In genomic region chr12:7816616-7817015, GRCm38 (mm10) we compare ENCODE assay signal across 10 mouse cellular contexts.
DNase-seq lines count a peak whose midpoint lies in the region; ATAC-seq and TF ChIP-seq lines count a peak whose summit lies in the region.
"Had no signal": no experiment of that assay in that cellular context is flagged by ENCODE, and none has a peak within 500 bp of the region (broad histone marks: within the 10 kb centered on the region; RNA-seq: fewer than 3 reads in every experiment).

No protein-coding gene starts in this region.

- H3K9me3 ChIP-seq in liver, postnatal 0 days (ENCODE audit: low read length): no peaks in the 10 kb centered on the region
- H3K9me3 ChIP-seq: embryonic facial prominence, embryonic 13.5 days had no signal

- intact Hi-C loops in left cerebral cortex, postnatal 36 days (cut with DNase I): no loop called here

- no peak overlapping the region for H3K9ac ChIP-seq in liver, postnatal 0 days (replicated peaks)
- H3K9ac ChIP-seq: embryonic facial prominence, embryonic 13.5 days had no signal

- H3K27me3 ChIP-seq in liver, postnatal 0 days (ENCODE audit: insufficient read depth, low read length): no peaks in the 10 kb centered on the region
- H3K27me3 ChIP-seq: embryonic facial prominence, embryonic 13.5 days had no signal

- H3K4me1 ChIP-seq in liver, postnatal 0 days (ENCODE audit: insufficient read depth): no peaks in the 10 kb centered on the region
- H3K4me1 ChIP-seq: embryonic facial prominence, embryonic 13.5 days had no signal

- no peak for TF ChIP-seq CTCF in liver, postnatal 0 days (IDR thresholded peaks at IDR 0.05; ENCODE audit: low read depth)

- WGBS in liver, postnatal 0 days (ENCODE audit: insufficient replicate concordance): 64% methylated on average over 5 of the region's 5 CpGs

- DNase-seq in ovary, postnatal 14 days (ENCODE audit: low spot score): peak; percentile 13
- DNase-seq in ovary, postnatal 10 days (ENCODE audit: low spot score): no peak
- DNase-seq in kidney, adult 8-10 months: peak; percentile 66 to 73
- peak; percentile 6 to 46 for DNase-seq in left cerebral cortex, postnatal 36 days (ENCODE audit: low spot score in 2 of 2)
- peak; percentile 62 for DNase-seq in testis, postnatal 10 days (ENCODE audit: low spot score)
- DNase-seq in Muller cell, postnatal 12 days (ENCODE audit: inconsistent ontology term): no peak
- no peak for DNase-seq in spleen, postnatal 14 days (ENCODE audit: low spot score in 2 of 2)
- no peak for DNase-seq in liver, postnatal 0 days

- no peak overlapping the region for H3K4me2 ChIP-seq in liver, postnatal 0 days (ENCODE audit: low read depth, low read length)
- H3K4me2 ChIP-seq: embryonic facial prominence, embryonic 13.5 days had no signal

- no peak overlapping the region for H3K4me3 ChIP-seq in liver, postnatal 0 days (ENCODE audit: low read depth, low read length)
- H3K4me3 ChIP-seq: embryonic facial prominence, embryonic 13.5 days had no signal

- ATAC-seq in liver, postnatal 0 days: no peak

- no peak for TF ChIP-seq EP300 in liver, postnatal 0 days (IDR thresholded peaks at IDR 0.05; ENCODE audit: low read depth)

- H3K27ac ChIP-seq in liver, postnatal 0 days (ENCODE audit: low read depth): no peak overlapping the region
- H3K27ac ChIP-seq: embryonic facial prominence, embryonic 13.5 days had no signal

- no peaks in the 10 kb centered on the region for H3K36me3 ChIP-seq in liver, postnatal 0 days (replicated peaks; ENCODE audit: insufficient read depth, low read length)
- H3K36me3 ChIP-seq: embryonic facial prominence, embryonic 13.5 days; G1E had no signal

Comparison
In these comparisons a context has a peak if more than half of its experiments do, and no peak if none do; other contexts are left out.
1. DNase-seq: peak in ovary, postnatal 14 days (single experiment), kidney, adult 8-10 months (2 of 2), left cerebral cortex, postnatal 36 days (2 of 2) and testis, postnatal 10 days (single experiment); none in ovary, postnatal 10 days (single experiment), Muller cell, postnatal 12 days (single experiment), spleen, postnatal 14 days (0 of 2) and liver, postnatal 0 days (single experiment).